Mouse (Mus musculus) adrenal gland, adult 8-10 months (tissue): Measurements from ENCODE around the gene Tax1bp1. TPM values are rescaled to one million over a fixed set of nuclear protein-coding genes. Genes with fewer than 3 reads are reported as not detected.

ENCODE experiments used
- DNase-seq: peaks from one replicate; pipeline ENCODE4 v3.0.0; 2022
- total RNA-seq, 4 experiments: library from RNA; stranded (reverse); gene quantifications; 2 replicates each; pipeline ENCODE4 v1.2.4; 2022

The Tax1bp1 gene
- total RNA-seq, 4 experiments from 2014 or later, result 158 to 211 (median 188) TPM

GRCm38 (mm10) chr6:52707815-52708214, 5.7 kb upstream of the Tax1bp1 start:
- no peak for DNase-seq

- no peak for DNase-seq
These were observed 966 bp upstream of the Tax1bp1 start for GRCm38 (mm10) chr6:52712563-52712962.

GRCm38 (mm10) chr6:52713897-52714509, 474 bp downstream of the Tax1bp1 start:
- peak; percentile 73 for DNase-seq

- no peak for DNase-seq
These were observed 4.1 kb downstream of the Tax1bp1 start for GRCm38 (mm10) chr6:52717493-52718192.

- peak; percentile 18 for DNase-seq
These were observed 11.4 kb downstream of the Tax1bp1 start for GRCm38 (mm10) chr6:52724805-52725439.

- no peak for DNase-seq
These were observed 16.8 kb downstream of the Tax1bp1 start for GRCm38 (mm10) chr6:52730338-52730737.

GRCm38 (mm10) chr6:52734630-52735029, 21.1 kb downstream of the Tax1bp1 start:
- DNase-seq, result no peak

- no peak for DNase-seq
These were observed 39.3 kb downstream of the Tax1bp1 start for GRCm38 (mm10) chr6:52752832-52753231.

- no peak for DNase-seq
These were observed 51.7 kb downstream of the Tax1bp1 start for GRCm38 (mm10) chr6:52765206-52765605.

GRCm38 (mm10) chr6:52770789-52771188, 57.3 kb downstream of the Tax1bp1 start:
- no peak for DNase-seq

- no peak for DNase-seq
These were observed 59.6 kb downstream of the Tax1bp1 start for GRCm38 (mm10) chr6:52773132-52773531.

GRCm38 (mm10) chr6:52775350-52775749, 61.8 kb downstream of the Tax1bp1 start:
- DNase-seq, result no peak

GRCm38 (mm10) chr6:52775956-52776355, 62.4 kb downstream of the Tax1bp1 start:
- no peak for DNase-seq

GRCm38 (mm10) chr6:52777034-52777433, 63.5 kb downstream of the Tax1bp1 start:
- DNase-seq, result no peak

- no peak for DNase-seq
These were observed 65.0 kb downstream of the Tax1bp1 start for GRCm38 (mm10) chr6:52778523-52778922.

GRCm38 (mm10) chr6:52779546-52779945, 66.0 kb downstream of the Tax1bp1 start:
- DNase-seq, result no peak

- no peak for DNase-seq
These were observed 76.8 kb downstream of the Tax1bp1 start for GRCm38 (mm10) chr6:52790316-52790715.

GRCm38 (mm10) chr6:52790781-52791180, 77.3 kb downstream of the Tax1bp1 start:
- DNase-seq, result no peak

GRCm38 (mm10) chr6:52792455-52792854, 78.9 kb downstream of the Tax1bp1 start:
- no peak for DNase-seq

GRCm38 (mm10) chr6:52795029-52795841, 81.7 kb downstream of the Tax1bp1 start:
- DNase-seq, result no peak

GRCm38 (mm10) chr6:52796035-52796598, 82.6 kb downstream of the Tax1bp1 start:
- no peak for DNase-seq

- DNase-seq, result no peak
These were observed 83.2 kb downstream of the Tax1bp1 start for GRCm38 (mm10) chr6:52796691-52797090.
